Mouse (Mus musculus) CH12.LX (cell line): ENCODE measurements at regions not wholly inside any gene's neighbourhood (a gene's known extent, or its start where the extent isn't known, plus 50 kb on each side); places are given as distances from the start of the nearest gene placed in this dataset.
A peak's percentile ranks its signal among the peaks of the same experiment; 100 is the strongest.

Experiments used
- DNase-seq: peaks from one replicate; pipeline ENCODE4 v3.0.0-alpha.2; 2013; ENCODE audit errors: extremely low read depth
- H3K27ac ChIP-seq: 2 replicates; pipeline ENCODE4 v1.5.1; 2012; ENCODE audit warnings: low read depth, mild to moderate bottlenecking, control low read depth, moderate library complexity; ENCODE audit not compliant: insufficient read depth
- H3K27me3 ChIP-seq: replicated peaks from 2 replicates; pipeline ENCODE3; 2012; ENCODE audit warnings: inconsistent platforms
- H3K36me3 ChIP-seq, 2 experiments: replicated peaks in 1 of 2; 2 replicates each; pipeline versions ENCODE3 to v1.6.1; 2012; ENCODE audit warnings: inconsistent platforms in 1 of 2, low read length in 1 of 2, mild to moderate bottlenecking in 1 of 2, mixed read lengths in 1 of 2, moderate library complexity in 1 of 2; ENCODE audit not compliant: control insufficient read depth in 1 of 2, insufficient read depth in 1 of 2
- H3K4me1 ChIP-seq, 2 experiments: 2 replicates each; pipeline ENCODE4 v1.6.1; 2012; ENCODE audit warnings: inconsistent platforms in 1 of 2, moderate library complexity in 1 of 2; ENCODE audit not compliant: insufficient read depth in 2 of 2, control insufficient read depth in 1 of 2
- H3K4me2 ChIP-seq: 2 replicates; pipeline ENCODE4 v1.6.1; 2012; ENCODE audit warnings: low read depth, mild to moderate bottlenecking, control low read depth; ENCODE audit not compliant: poor library complexity, insufficient read depth, severe bottlenecking
- H3K4me3 ChIP-seq, 3 experiments: fragments of 150-350 bp in 1 of 3; sonication (generic) in 1 of 3; replicated peaks in 1 of 3; 2 replicates each; pipeline versions ENCODE3 to v1.5.1; 2011 to 2012; ENCODE audit warnings: low read depth in 2 of 3, low read length in 2 of 3, mild to moderate bottlenecking in 2 of 3, moderate library complexity in 2 of 3, control low read depth in 1 of 3, improper control_type of control experiment in 1 of 3, inconsistent platforms in 1 of 3, mixed read lengths in 1 of 3; ENCODE audit not compliant: poor library complexity in 1 of 3
- H3K79me2 ChIP-seq: replicated peaks from 2 replicates; pipeline ENCODE4 v1.6.1; 2012; ENCODE audit warnings: mild to moderate bottlenecking, moderate library complexity; ENCODE audit not compliant: control insufficient read depth, poor library complexity, insufficient read depth, severe bottlenecking; ENCODE audit errors: extremely low read depth
- H3K9ac ChIP-seq: 2 replicates; pipeline ENCODE4 v1.6.1; 2012; ENCODE audit warnings: low read depth, mild to moderate bottlenecking, control low read depth, moderate library complexity; ENCODE audit not compliant: insufficient read depth
- H3K9me3 ChIP-seq: replicated peaks from 2 replicates; pipeline ENCODE3; 2012; ENCODE audit warnings: low read length, inconsistent platforms, mixed read lengths
- BHLHE40 ChIP-seq: IDR thresholded peaks from 2 replicates; pipeline ENCODE4 v1.6.1; 2011; ENCODE audit warnings: mild to moderate bottlenecking, low read depth, low read length, improper control_type of control experiment
- CHD1 ChIP-seq: IDR thresholded peaks from 2 replicates; pipeline ENCODE4 v1.6.1; 2012; ENCODE audit warnings: low read depth, low read length, improper control_type of control experiment, inconsistent platforms
- EP300 ChIP-seq: IDR thresholded peaks from 2 replicates; pipeline ENCODE4 v1.6.1; 2011; ENCODE audit warnings: low read length, improper control_type of control experiment
- GABPA ChIP-seq: IDR thresholded peaks from 2 replicates; pipeline ENCODE4 v1.6.1; 2012; ENCODE audit warnings: low read depth, low read length, improper control_type of control experiment, inconsistent platforms; ENCODE audit not compliant: insufficient replicate concordance
- JUN ChIP-seq: IDR thresholded peaks from 2 replicates; pipeline ENCODE4 v1.6.1; 2011; ENCODE audit warnings: low read depth, mild to moderate bottlenecking, low read length, improper control_type of control experiment, moderate library complexity; ENCODE audit not compliant: insufficient read depth
- MAFK ChIP-seq: IDR thresholded peaks from 2 replicates; pipeline ENCODE4 v1.6.1; 2011; ENCODE audit warnings: low read length, improper control_type of control experiment; ENCODE audit not compliant: insufficient replicate concordance
- TBP ChIP-seq: conservative IDR thresholded peaks from 2 replicates; pipeline ENCODE4 v1.6.1; 2011; ENCODE audit warnings: low read depth, low read length, improper control_type of control experiment
- TCF12 ChIP-seq: IDR thresholded peaks from 2 replicates; pipeline ENCODE4 v1.6.1; 2014; ENCODE audit warnings: low read depth, mild to moderate bottlenecking, inconsistent platforms, low read length, improper control_type of control experiment
- UBTF ChIP-seq: IDR thresholded peaks from 2 replicates; pipeline ENCODE4 v1.6.1; 2012; ENCODE audit warnings: low read depth, mild to moderate bottlenecking, inconsistent platforms, low read length, improper control_type of control experiment, moderate library complexity
- ZMIZ1 ChIP-seq: IDR thresholded peaks from 2 replicates; pipeline ENCODE4 v1.6.1; 2012; ENCODE audit warnings: low read depth, mild to moderate bottlenecking, inconsistent platforms, low read length, improper control_type of control experiment
- ZNF384 ChIP-seq: IDR thresholded peaks from 2 replicates; pipeline ENCODE4 v1.6.1; 2012; ENCODE audit warnings: low read depth, low read length, improper control_type of control experiment, inconsistent platforms
- dilution Hi-C: fragments of 300-500 bp; cut with MboI; formaldehyde crosslinking; loops from 2 replicates; pipeline ENCODE4 v1.14.3; 2020; ENCODE audit warnings: low sequenced_read_pairs; ENCODE audit not compliant: extremely low pct_unique_long_range_greater_than_20kb, extremely low pct_ligation_motif_present
- in situ Hi-C: fragments of 300-500 bp; cut with MboI; formaldehyde crosslinking; loops from 3 replicates; pipeline ENCODE4 v1.14.3; 2019; ENCODE audit warnings: low sequenced_read_pairs, low pct_ligation_motif_present, low pct_unique_long_range_greater_than_20kb, mixed read lengths

GRCm38 (mm10) chr1:35238139-35238538 is 388.4 kb downstream of the Plekhb2 start:
- no peaks in the 10 kb centered on the region for H3K36me3 ChIP-seq
- no peak overlapping the region for H3K27ac ChIP-seq
- peaks cover 4 to 6% of the 10 kb centered on the region in 2 experiments; a peak in 2 of 4 replicates for H3K4me1 ChIP-seq
- no peaks in the 10 kb centered on the region for H3K79me2 ChIP-seq
- H3K4me3 ChIP-seq = no peak overlapping the region
- DNase-seq = no peak
- peaks cover 4% of the 10 kb centered on the region for H3K9me3 ChIP-seq
- in situ Hi-C loops = no loop called here
- dilution Hi-C loops = no loop called here
- no peak overlapping the region for H3K4me2 ChIP-seq
- no peaks in the 10 kb centered on the region for H3K27me3 ChIP-seq
- no peak overlapping the region for H3K9ac ChIP-seq
- no peak for TF ChIP-seq TBP
- TF ChIP-seq, all 38 proteins: peak for 0

GRCm38 (mm10) chr1:35242849-35243248 is 393.1 kb downstream of the Plekhb2 start:
- H3K4me3 ChIP-seq = no peak overlapping the region
- no peak overlapping the region for H3K27ac ChIP-seq
- TF ChIP-seq BHLHE40 (0 out of 2 replicates have a peak, but pooled peaks have one; percentile 10), EP300 (no peak)
- no peaks in the 10 kb centered on the region for H3K27me3 ChIP-seq
- in situ Hi-C loops = no loop called here
- dilution Hi-C loops = no loop called here
- DNase-seq = no peak
- H3K9ac ChIP-seq = no peak overlapping the region
- peaks cover 4 to 17% of the 10 kb centered on the region in 2 experiments; a peak in 2 of 4 replicates for H3K4me1 ChIP-seq
- H3K79me2 ChIP-seq = no peaks in the 10 kb centered on the region
- peak overlapping the region; percentile 55; the same call in 1 of the 2 replicates for H3K4me2 ChIP-seq
- no peaks in the 10 kb centered on the region for H3K9me3 ChIP-seq
- no peaks in the 10 kb centered on the region for H3K36me3 ChIP-seq

DNA sequence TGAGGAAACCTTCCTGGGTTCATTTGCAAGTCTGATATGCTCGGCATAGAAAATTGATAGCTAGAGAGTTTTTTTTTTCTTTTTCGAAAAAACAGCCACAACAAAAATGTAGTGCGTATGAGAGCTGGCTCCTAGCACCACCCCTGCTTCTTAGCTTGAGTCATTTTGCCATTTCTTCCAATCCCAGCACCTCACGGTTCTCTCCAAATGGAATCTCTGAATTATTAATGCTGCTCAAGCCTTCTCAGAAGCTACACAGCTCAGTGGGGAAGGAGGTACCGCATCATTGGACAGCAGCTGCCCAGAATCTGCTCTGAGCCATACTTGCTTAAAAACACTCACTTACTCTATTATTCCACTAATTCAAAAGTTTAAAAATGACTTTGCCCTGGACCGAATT is 393.6 kb downstream of the Plekhb2 start:
- Histone ChIP-seq H3K9me3 (no peaks in the 10 kb centered on the region), H3K4me3 (no peak overlapping the region), H3K36me3 (no peaks in the 10 kb centered on the region), H3K79me2 (no peaks in the 10 kb centered on the region), H3K27me3 (no peaks in the 10 kb centered on the region), H3K9ac (no peak overlapping the region), H3K4me1 (peaks cover 4 to 17% of the 10 kb centered on the region in 2 experiments; a peak in 2 of 4 replicates), H3K27ac (no peak overlapping the region), H3K4me2 (0 out of 2 replicates have a peak overlapping the region, but pooled peaks have one; percentile 55)
- DNase-seq = no peak
- TF ChIP-seq ZNF384 (no peak), UBTF (no peak), GABPA (no peak), ZMIZ1 (no peak), JUN (no peak), MAFK (no peak), TCF12 (no peak), CHD1 (no peak)
- in situ Hi-C loops (no loop called here), dilution Hi-C loops (no loop called here)
